Mouse (Mus musculus): ENCODE measurements around the gene Il2rb. TPM values are rescaled to one million over a fixed set of nuclear protein-coding genes. Genes with fewer than 3 reads are reported as not detected.

Il2rb gene
- polyA plus RNA-seq, 1 experiment from 2014 or later: 0.09 TPM

DNA sequence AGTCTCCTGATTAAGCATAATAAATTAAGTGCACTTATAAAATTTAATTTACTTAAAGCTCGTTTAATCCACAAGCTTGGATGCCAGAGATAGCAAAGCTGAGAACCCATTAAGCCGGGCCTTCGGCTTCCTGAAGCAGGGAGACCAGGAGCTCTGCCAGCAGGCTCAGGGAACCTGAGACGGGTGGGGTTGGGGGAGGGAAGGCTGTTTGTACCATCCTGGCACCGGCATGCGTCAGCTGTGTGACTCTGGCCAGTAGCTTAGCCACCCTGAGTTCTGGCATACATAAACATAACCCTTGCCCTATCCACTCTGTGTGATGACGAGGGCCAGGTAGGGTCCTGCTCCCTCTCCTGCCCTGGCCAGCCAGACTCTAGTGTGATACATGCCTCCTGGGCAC is 39.0 kb downstream of the Il2rb start:
- no peaks in the 10 kb centered on the region for H3K36me3 ChIP-seq
- H3K9ac ChIP-seq: no peak overlapping the region
- WGBS: 31% methylated on average over 7 of the region's 7 CpGs
- no peak overlapping the region for H3K4me3 ChIP-seq
- H3K4me1 ChIP-seq: peaks cover 4% of the 10 kb centered on the region; the same call in 1 of the 2 replicates
- H3K9me3 ChIP-seq: no peaks in the 10 kb centered on the region
- no peaks in the 10 kb centered on the region for H3K27me3 ChIP-seq
- ATAC-seq (ENCODE audit: insufficient number of reproducible peaks, insufficient read depth, low FRiP score, low TSS enrichment): no peak
- H3K4me2 ChIP-seq (replicated peaks): no peak overlapping the region
- H3K27ac ChIP-seq: no peak overlapping the region

DNA sequence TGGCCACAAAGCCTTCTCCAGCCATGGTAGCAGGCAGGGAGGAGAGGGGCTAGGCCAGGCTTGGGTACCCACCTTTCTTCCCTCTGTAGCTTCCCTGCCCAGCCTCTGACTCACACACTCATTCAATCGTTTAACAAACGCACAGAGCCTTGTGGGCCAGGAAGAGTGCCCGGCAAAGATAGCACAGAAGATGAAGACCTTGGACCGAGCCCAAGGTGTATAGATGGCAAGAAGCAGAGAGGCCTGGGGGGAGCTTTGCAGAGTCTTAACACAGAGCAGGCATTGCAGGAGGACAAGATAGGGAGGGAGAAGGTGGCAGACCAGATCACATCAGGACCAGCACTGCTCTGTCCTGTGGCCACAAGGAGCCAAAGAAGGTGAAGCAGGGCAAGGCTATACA is 39.9 kb downstream of the Il2rb start:
- Histone ChIP-seq H3K27me3 (no peaks in the 10 kb centered on the region), H3K4me3 (no peak overlapping the region), H3K27ac (no peak overlapping the region), H3K9me3 (no peaks in the 10 kb centered on the region), H3K4me1 (peaks cover 4% of the 10 kb centered on the region; the same call in 1 of the 2 replicates), H3K9ac (no peak overlapping the region), H3K4me2 (replicated peaks) (no peak overlapping the region), H3K36me3 (no peaks in the 10 kb centered on the region)
- 0 out of 2 replicates have a peak, but pooled peaks have one; percentile 43 for ATAC-seq (ENCODE audit: insufficient number of reproducible peaks, insufficient read depth, low FRiP score, low TSS enrichment)
- 78% methylated on average over 4 of the region's 4 CpGs for WGBS

- Histone ChIP-seq H3K9me3 (no peaks in the 10 kb centered on the region), H3K36me3 (no peaks in the 10 kb centered on the region), H3K9ac (no peak overlapping the region), H3K4me1 (peaks cover 10% of the 10 kb centered on the region), H3K27ac (no peak overlapping the region), H3K27me3 (no peaks in the 10 kb centered on the region), H3K4me3 (no peak overlapping the region), H3K4me2 (replicated peaks) (no peak overlapping the region)
- WGBS: 83% methylated on average over 3 of the region's 3 CpGs
- no peak for ATAC-seq (ENCODE audit: insufficient number of reproducible peaks, insufficient read depth, low FRiP score, low TSS enrichment)
Measured at GRCm38 (mm10) chr15:78452929-78453328, 42.1 kb downstream of the Il2rb start.

GRCm38 (mm10) chr15:78451201-78451600 is 43.9 kb downstream of the Il2rb start:
- Histone ChIP-seq H3K4me1 (peaks cover 10% of the 10 kb centered on the region), H3K27me3 (no peaks in the 10 kb centered on the region), H3K36me3 (no peaks in the 10 kb centered on the region), H3K9ac (no peak overlapping the region), H3K9me3 (no peaks in the 10 kb centered on the region), H3K27ac (no peak overlapping the region), H3K4me2 (replicated peaks) (no peak overlapping the region), H3K4me3 (no peak overlapping the region)
- WGBS: 77% methylated on average over 2 of the region's 2 CpGs
- ATAC-seq (ENCODE audit: insufficient number of reproducible peaks, insufficient read depth, low FRiP score, low TSS enrichment): no peak

GRCm38 (mm10) chr15:78450419-78450768 is 44.7 kb downstream of the Il2rb start:
- H3K4me2 ChIP-seq (replicated peaks): no peak overlapping the region
- no peak for ATAC-seq (ENCODE audit: insufficient number of reproducible peaks, insufficient read depth, low FRiP score, low TSS enrichment)
- H3K9ac ChIP-seq: no peak overlapping the region
- peak overlapping the region; percentile 46; the same call in 1 of the 2 replicates for H3K27ac ChIP-seq
- no peak overlapping the region for H3K4me3 ChIP-seq
- H3K27me3 ChIP-seq: no peaks in the 10 kb centered on the region
- peaks cover 6% of the 10 kb centered on the region for H3K4me1 ChIP-seq
- no peaks in the 10 kb centered on the region for H3K9me3 ChIP-seq
- no peaks in the 10 kb centered on the region for H3K36me3 ChIP-seq
- WGBS: 91% methylated on average over 6 of the region's 6 CpGs

GRCm38 (mm10) chr15:78449694-78450418 is 45.2 kb downstream of the Il2rb start:
- 33% methylated on average over 7 of the region's 7 CpGs for WGBS
- peak overlapping the region; percentile 46; the same call in 1 of the 2 replicates for H3K27ac ChIP-seq

GRCm38 (mm10) chr15:78449131-78449530 is 45.9 kb downstream of the Il2rb start:
- peaks cover 6% of the 10 kb centered on the region for H3K4me1 ChIP-seq
- no peak overlapping the region for H3K27ac ChIP-seq
- H3K36me3 ChIP-seq: no peaks in the 10 kb centered on the region
- H3K4me3 ChIP-seq: no peak overlapping the region
- H3K9ac ChIP-seq: no peak overlapping the region
- H3K4me2 ChIP-seq (replicated peaks): no peak overlapping the region
- H3K9me3 ChIP-seq: no peaks in the 10 kb centered on the region
- no peak for ATAC-seq (ENCODE audit: insufficient number of reproducible peaks, insufficient read depth, low FRiP score, low TSS enrichment)
- WGBS: 55% methylated on average over 6 of the region's 6 CpGs
- H3K27me3 ChIP-seq: no peaks in the 10 kb centered on the region

More at GRCm38 (mm10) chr15:78449694-78450418, 45.2 kb downstream of the Il2rb start:
- Histone ChIP-seq H3K9me3 (no peaks in the 10 kb centered on the region), H3K4me3 (no peak overlapping the region), H3K9ac (no peak overlapping the region), H3K36me3 (no peaks in the 10 kb centered on the region), H3K4me1 (peaks cover 6% of the 10 kb centered on the region), H3K27me3 (no peaks in the 10 kb centered on the region), H3K4me2 (replicated peaks) (no peak overlapping the region)
- no peak for ATAC-seq (ENCODE audit: insufficient number of reproducible peaks, insufficient read depth, low FRiP score, low TSS enrichment)

- no peaks in the 10 kb centered on the region for H3K36me3 ChIP-seq
- H3K9me3 ChIP-seq: no peaks in the 10 kb centered on the region
- H3K27ac ChIP-seq: peak overlapping the region; percentile 84
- under 1% methylated on average over 22 of the region's 22 CpGs for WGBS
- peaks cover 6% of the 10 kb centered on the region for H3K4me1 ChIP-seq
- no peaks in the 10 kb centered on the region for H3K27me3 ChIP-seq
- H3K4me2 ChIP-seq (replicated peaks): peak overlapping the region; percentile 58
- peak overlapping the region; percentile 48 for H3K9ac ChIP-seq
- peak overlapping the region; percentile 31 for H3K4me3 ChIP-seq
- no peak for ATAC-seq (ENCODE audit: insufficient number of reproducible peaks, insufficient read depth, low FRiP score, low TSS enrichment)
Measured at GRCm38 (mm10) chr15:78447746-78448535, 47.1 kb downstream of the Il2rb start.

- Histone ChIP-seq H3K27me3 (no peaks in the 10 kb centered on the region), H3K4me1 (peaks cover 6% of the 10 kb centered on the region), H3K27ac (0 out of 2 replicates have a peak overlapping the region, but pooled peaks have one; percentile 17), H3K4me2 (replicated peaks) (no peak overlapping the region), H3K36me3 (no peaks in the 10 kb centered on the region), H3K9me3 (no peaks in the 10 kb centered on the region), H3K9ac (no peak overlapping the region), H3K4me3 (no peak overlapping the region)
- 48% methylated on average over 7 of the region's 7 CpGs for WGBS
- no peak for ATAC-seq (ENCODE audit: insufficient number of reproducible peaks, insufficient read depth, low FRiP score, low TSS enrichment)
Measured at GRCm38 (mm10) chr15:78447121-78447520, 48.0 kb downstream of the Il2rb start.

GRCm38 (mm10) chr15:78443857-78444256 is 51.2 kb downstream of the Il2rb start:
- Histone ChIP-seq H3K27ac (no peak overlapping the region), H3K4me1 (no peaks in the 10 kb centered on the region), H3K27me3 (no peaks in the 10 kb centered on the region), H3K36me3 (no peaks in the 10 kb centered on the region), H3K9me3 (no peaks in the 10 kb centered on the region), H3K9ac (no peak overlapping the region), H3K4me2 (replicated peaks) (no peak overlapping the region), H3K4me3 (no peak overlapping the region)
- 50% methylated on average over 6 of the region's 6 CpGs for WGBS
- no peak for ATAC-seq (ENCODE audit: insufficient number of reproducible peaks, insufficient read depth, low FRiP score, low TSS enrichment)

DNA sequence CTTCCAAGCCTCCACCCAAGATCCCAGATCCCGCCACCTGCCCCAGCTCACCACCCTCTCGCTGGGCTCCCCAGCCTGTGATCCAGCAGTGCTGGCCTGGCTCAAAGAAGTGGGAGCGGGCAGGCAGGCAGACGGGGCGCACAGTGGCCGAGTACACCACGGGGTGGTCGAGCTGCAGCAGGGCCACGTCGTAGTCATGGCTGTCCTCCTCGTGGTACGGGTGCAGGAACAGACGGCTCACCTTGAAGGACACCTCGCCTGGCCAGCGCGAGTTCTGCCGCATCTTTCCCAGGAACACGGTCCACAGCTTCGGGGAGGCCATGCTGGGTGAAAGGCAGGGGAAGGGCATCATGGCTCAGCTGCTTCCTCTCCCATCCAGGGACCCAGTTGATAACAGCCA is 52.8 kb downstream of the Il2rb start:
- no peak overlapping the region for H3K9ac ChIP-seq
- WGBS: 91% methylated on average over 19 of the region's 19 CpGs
- no peak overlapping the region for H3K27ac ChIP-seq
- H3K4me3 ChIP-seq: no peak overlapping the region
- no peak for ATAC-seq (ENCODE audit: insufficient number of reproducible peaks, insufficient read depth, low FRiP score, low TSS enrichment)
- peaks cover 12% of the 10 kb centered on the region for H3K4me1 ChIP-seq
- H3K36me3 ChIP-seq: no peaks in the 10 kb centered on the region
- no peak overlapping the region for H3K4me2 ChIP-seq (replicated peaks)
- H3K27me3 ChIP-seq: no peaks in the 10 kb centered on the region
- no peaks in the 10 kb centered on the region for H3K9me3 ChIP-seq

DNA sequence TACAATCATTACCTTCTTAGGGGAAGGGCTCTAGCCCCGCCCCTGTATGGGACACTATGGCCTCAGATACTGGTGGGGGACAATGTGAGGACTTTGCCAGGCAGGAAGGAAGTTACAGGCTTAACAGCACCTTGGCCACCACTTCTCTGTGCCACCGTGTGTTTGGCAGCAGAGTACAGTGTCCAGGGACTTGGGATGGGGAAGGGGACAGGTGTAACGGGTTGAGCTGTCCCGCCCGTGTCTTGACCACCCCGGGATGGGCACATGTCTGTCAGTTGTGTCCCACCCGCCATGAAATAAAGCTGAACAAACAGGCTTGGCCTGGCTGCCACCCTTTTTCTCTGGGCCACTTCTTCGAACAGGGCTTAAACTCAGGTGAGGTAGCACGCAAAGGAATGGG is 56.1 kb downstream of the Il2rb start:
- peaks cover 12% of the 10 kb centered on the region for H3K36me3 ChIP-seq

More for the DNA sequence above, 56.1 kb downstream of the Il2rb start:
- Histone ChIP-seq H3K27me3 (0 out of 2 replicates have a peak, but pooled peaks cover 3% of the 10 kb centered on the region), H3K9me3 (no peaks in the 10 kb centered on the region), H3K4me1 (peaks cover 33% of the 10 kb centered on the region), H3K4me2 (replicated peaks) (no peak overlapping the region), H3K27ac (no peak overlapping the region), H3K9ac (no peak overlapping the region), H3K4me3 (no peak overlapping the region)
- WGBS: 67% methylated on average over 9 of the region's 9 CpGs
- ATAC-seq (ENCODE audit: insufficient number of reproducible peaks, insufficient read depth, low FRiP score, low TSS enrichment): no peak

All from embryonic facial prominence, embryonic 12.5 days (tissue).